Mouse (Mus musculus): ENCODE data around the gene Lypla2.

- no peak for TF ChIP-seq EP300 (IDR thresholded peaks at IDR 0.05; ENCODE audit: low read depth)
- no peak for TF ChIP-seq CTCF (IDR thresholded peaks at IDR 0.05; ENCODE audit: low read depth)
These were observed 34.4 kb upstream of the Lypla2 start for GRCm38 (mm10) chr4:136006821-136007220.
